Mouse (Mus musculus): ENCODE results near the gene Nfkbil1. TPM values are rescaled to one million over a fixed set of nuclear protein-coding genes. Genes with fewer than 3 reads are reported as not detected.

The Nfkbil1 gene
- polyA plus RNA-seq (2016; fragmentation: Nextera tagmentation; extraction: Ambion mirVana), result 5.7 and 6.4 TPM in 2 replicates

- H3K27me3 ChIP-seq (replicated peaks), result no peaks in the 10 kb centered on the region
- no peaks in the 10 kb centered on the region for H3K9me3 ChIP-seq (replicated peaks)
- peak within 1 kb of the TSS; percentile 77 for H3K4me3 ChIP-seq
- H3K9ac ChIP-seq, result peak within 1 kb of the TSS; percentile 90
- 1% methylated on average over 35 of the region's 35 CpGs for WGBS (ENCODE audit: insufficient replicate concordance)
- H3K4me1 ChIP-seq, result peaks cover 66% of the 10 kb centered on the region
- peak within 1 kb of the TSS; percentile 96 for H3K4me2 ChIP-seq
- ATAC-seq, result peak; percentile 79
- H3K27ac ChIP-seq, result peak within 1 kb of the TSS; percentile 90
- peaks cover 21% of the 10 kb centered on the region for H3K36me3 ChIP-seq
Measured at GRCm38 (mm10) chr17:35235614-35236389, at the start of gene Nfkbil1. Nfkbil1 (minus strand) TSS chr17:35235792.

- H3K9me3 ChIP-seq (replicated peaks), result no peaks in the 10 kb centered on the region
- no peak overlapping the region for H3K4me2 ChIP-seq
- H3K9ac ChIP-seq, result no peak overlapping the region
- WGBS (ENCODE audit: insufficient replicate concordance), result 53% methylated on average over 3 of the region's 3 CpGs
- no peak overlapping the region for H3K4me3 ChIP-seq
- H3K36me3 ChIP-seq, result no peaks in the 10 kb centered on the region
- H3K27me3 ChIP-seq (replicated peaks), result peaks cover 36% of the 10 kb centered on the region
- H3K4me1 ChIP-seq, result no peaks in the 10 kb centered on the region
- H3K27ac ChIP-seq, result no peak overlapping the region
- no peak for ATAC-seq
Measured at GRCm38 (mm10) chr17:35280276-35280675, 44.7 kb upstream of the Nfkbil1 start.

DNA sequence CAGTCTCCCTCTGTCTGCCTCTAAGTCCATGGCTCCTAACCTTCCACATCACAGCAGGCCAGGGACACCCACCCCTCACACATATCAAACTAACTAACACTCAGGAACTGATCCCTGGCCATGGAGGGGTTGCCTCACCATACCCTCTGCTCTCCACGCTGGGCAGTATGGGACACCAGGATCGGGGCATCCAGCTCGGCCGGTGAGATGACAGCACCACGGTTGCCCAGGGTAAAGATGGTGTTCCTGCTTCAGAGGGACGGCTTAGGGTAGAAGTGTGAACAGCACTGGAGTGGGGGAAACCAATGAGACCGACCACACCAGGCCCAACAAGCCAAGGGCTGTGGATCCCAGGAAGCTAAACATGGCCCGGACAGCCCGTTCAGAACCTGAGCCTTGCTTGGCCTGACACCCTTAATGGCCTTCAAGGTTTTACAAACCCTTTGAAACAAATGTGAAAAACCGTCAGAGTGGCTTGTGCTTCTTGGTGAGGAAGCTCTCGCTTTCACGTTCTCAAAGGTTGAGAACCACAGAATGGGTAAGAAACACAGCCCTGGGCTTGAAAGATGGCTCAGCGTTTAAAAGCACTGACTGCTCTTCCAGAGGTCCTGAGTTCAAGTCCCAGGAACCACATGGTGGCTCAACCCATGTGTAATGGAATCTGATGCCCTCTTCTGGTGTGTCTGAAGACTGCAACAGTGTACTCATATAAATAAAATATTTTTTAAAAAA is 43.5 kb upstream of the Nfkbil1 start:
- Histone ChIP-seq H3K9ac (no peak overlapping the region), H3K4me2 (no peak overlapping the region), H3K4me3 (no peak overlapping the region), H3K36me3 (no peaks in the 10 kb centered on the region), H3K9me3 (replicated peaks) (no peaks in the 10 kb centered on the region), H3K4me1 (0 out of 2 replicates have a peak, but pooled peaks cover 3% of the 10 kb centered on the region), H3K27me3 (replicated peaks) (peaks cover 37% of the 10 kb centered on the region), H3K27ac (no peak overlapping the region)
- WGBS (ENCODE audit: insufficient replicate concordance), result 69% methylated on average over 13 of the region's 13 CpGs
- no peak for ATAC-seq

DNA sequence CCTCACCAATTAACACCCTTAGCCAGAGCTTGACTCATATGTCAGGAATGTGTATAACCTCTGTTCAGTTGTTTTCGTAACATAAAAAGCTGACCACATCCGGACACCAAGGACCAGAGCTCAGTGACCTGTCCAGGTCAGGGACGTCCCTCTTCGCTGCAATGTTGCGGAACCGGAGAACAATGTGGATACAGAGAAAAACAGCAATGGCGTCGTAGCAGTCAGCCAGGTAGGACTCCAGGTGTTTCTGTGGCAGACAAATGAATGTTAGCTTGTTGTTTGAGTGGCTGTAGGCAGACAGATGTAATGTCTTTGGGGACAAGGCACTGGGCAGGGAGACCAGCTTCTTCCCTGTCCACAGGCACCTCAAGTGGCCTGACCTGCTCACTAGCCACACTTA is 42.5 kb upstream of the Nfkbil1 start:
- 71% methylated on average over 8 of the region's 8 CpGs for WGBS (ENCODE audit: insufficient replicate concordance)
- Histone ChIP-seq H3K4me2 (no peak overlapping the region), H3K4me3 (no peak overlapping the region), H3K27ac (no peak overlapping the region), H3K27me3 (replicated peaks) (peaks cover 35% of the 10 kb centered on the region), H3K4me1 (0 out of 2 replicates have a peak, but pooled peaks cover 3% of the 10 kb centered on the region), H3K9me3 (replicated peaks) (no peaks in the 10 kb centered on the region), H3K9ac (no peak overlapping the region), H3K36me3 (no peaks in the 10 kb centered on the region)
- no peak for ATAC-seq

GRCm38 (mm10) chr17:35276304-35276864 is 40.8 kb upstream of the Nfkbil1 start:
- peaks cover 35% of the 10 kb centered on the region for H3K27me3 ChIP-seq (replicated peaks)
- no peaks in the 10 kb centered on the region; the same call in 1 of the 2 replicates for H3K9me3 ChIP-seq (replicated peaks)
- H3K36me3 ChIP-seq, result no peaks in the 10 kb centered on the region
- no peak overlapping the region for H3K27ac ChIP-seq
- ATAC-seq, result no peak
- H3K4me3 ChIP-seq, result no peak overlapping the region
- no peak overlapping the region for H3K4me2 ChIP-seq
- H3K4me1 ChIP-seq, result 0 out of 2 replicates have a peak, but pooled peaks cover 3% of the 10 kb centered on the region
- no peak overlapping the region for H3K9ac ChIP-seq
- 19% methylated on average over 13 of the region's 13 CpGs for WGBS (ENCODE audit: insufficient replicate concordance)

DNA sequence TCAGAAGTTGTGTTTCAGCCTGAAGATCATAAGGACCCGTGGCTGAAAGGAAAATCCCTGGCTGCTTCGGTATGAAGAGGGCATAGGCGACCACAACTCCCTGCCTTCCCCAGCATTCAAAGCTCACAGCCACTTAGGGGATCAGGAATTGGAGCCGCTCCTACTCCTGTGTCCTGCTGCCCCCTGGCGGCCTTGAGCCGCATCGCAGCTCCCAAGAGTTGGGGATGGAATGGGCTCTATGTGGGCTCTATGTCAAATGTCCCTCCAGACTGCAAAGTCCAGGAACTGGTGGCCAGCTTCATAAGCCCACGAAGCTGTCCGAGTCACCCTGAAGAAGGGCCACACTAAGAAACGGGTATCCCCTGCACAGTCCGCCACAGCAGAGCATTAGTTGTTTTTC is 39.2 kb upstream of the Nfkbil1 start:
- peaks cover 35% of the 10 kb centered on the region for H3K27me3 ChIP-seq (replicated peaks)
- H3K4me3 ChIP-seq, result no peak overlapping the region
- H3K9me3 ChIP-seq (replicated peaks), result no peaks in the 10 kb centered on the region; the same call in 1 of the 2 replicates
- peak; percentile 44; the same call in 1 of the 2 replicates for ATAC-seq
- 6% methylated on average over 11 of the region's 11 CpGs for WGBS (ENCODE audit: insufficient replicate concordance)
- H3K4me2 ChIP-seq, result no peak overlapping the region
- no peaks in the 10 kb centered on the region for H3K36me3 ChIP-seq
- no peak overlapping the region for H3K27ac ChIP-seq
- H3K9ac ChIP-seq, result no peak overlapping the region
- 0 out of 2 replicates have a peak, but pooled peaks cover 3% of the 10 kb centered on the region for H3K4me1 ChIP-seq

DNA sequence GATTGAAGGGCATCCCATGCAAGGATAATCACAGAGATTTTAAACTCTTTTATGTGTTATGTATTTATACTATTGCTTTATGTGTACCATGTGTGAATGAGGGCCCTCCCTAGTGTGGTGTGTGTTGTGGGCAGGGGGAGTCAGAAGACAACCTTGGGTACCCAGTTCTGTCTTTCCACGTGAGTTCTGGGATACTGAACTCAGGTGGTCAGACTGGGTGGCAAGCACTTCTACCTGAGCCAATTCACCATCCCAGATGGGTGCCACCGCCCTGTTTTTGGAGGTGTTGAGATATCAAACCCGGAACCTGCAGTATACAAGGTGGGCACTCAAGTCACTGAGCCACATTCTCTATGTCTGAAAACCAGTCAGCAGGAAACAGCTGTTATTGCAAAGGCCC is 36.7 kb upstream of the Nfkbil1 start:
- H3K27ac ChIP-seq, result no peak overlapping the region
- no peak overlapping the region for H3K4me3 ChIP-seq
- ATAC-seq, result no peak
- H3K9ac ChIP-seq, result no peak overlapping the region
- H3K9me3 ChIP-seq (replicated peaks), result no peaks in the 10 kb centered on the region; the same call in 1 of the 2 replicates
- peaks cover 25% of the 10 kb centered on the region for H3K27me3 ChIP-seq (replicated peaks)
- no peak overlapping the region for H3K4me2 ChIP-seq
- 0 out of 2 replicates have a peak, but pooled peaks cover 3% of the 10 kb centered on the region for H3K4me1 ChIP-seq
- H3K36me3 ChIP-seq, result no peaks in the 10 kb centered on the region
- WGBS (ENCODE audit: insufficient replicate concordance), result 42% methylated on average over 3 of the region's 3 CpGs

GRCm38 (mm10) chr17:35269653-35270347 is 34.2 kb upstream of the Nfkbil1 start:
- no peak for ATAC-seq
- no peak overlapping the region for H3K4me3 ChIP-seq
- 23% methylated on average over 3 of the region's 3 CpGs for WGBS (ENCODE audit: insufficient replicate concordance)
- H3K27ac ChIP-seq, result no peak overlapping the region
- no peak overlapping the region for H3K9ac ChIP-seq
- H3K27me3 ChIP-seq (replicated peaks), result 0 out of 2 replicates have a peak, but pooled peaks cover under 1% of the 10 kb centered on the region
- H3K36me3 ChIP-seq, result peaks cover 6% of the 10 kb centered on the region; the same call in 1 of the 2 replicates
- H3K9me3 ChIP-seq (replicated peaks), result no peaks in the 10 kb centered on the region; the same call in 1 of the 2 replicates
- 0 out of 2 replicates have a peak, but pooled peaks cover 3% of the 10 kb centered on the region for H3K4me1 ChIP-seq
- H3K4me2 ChIP-seq, result no peak overlapping the region

DNA sequence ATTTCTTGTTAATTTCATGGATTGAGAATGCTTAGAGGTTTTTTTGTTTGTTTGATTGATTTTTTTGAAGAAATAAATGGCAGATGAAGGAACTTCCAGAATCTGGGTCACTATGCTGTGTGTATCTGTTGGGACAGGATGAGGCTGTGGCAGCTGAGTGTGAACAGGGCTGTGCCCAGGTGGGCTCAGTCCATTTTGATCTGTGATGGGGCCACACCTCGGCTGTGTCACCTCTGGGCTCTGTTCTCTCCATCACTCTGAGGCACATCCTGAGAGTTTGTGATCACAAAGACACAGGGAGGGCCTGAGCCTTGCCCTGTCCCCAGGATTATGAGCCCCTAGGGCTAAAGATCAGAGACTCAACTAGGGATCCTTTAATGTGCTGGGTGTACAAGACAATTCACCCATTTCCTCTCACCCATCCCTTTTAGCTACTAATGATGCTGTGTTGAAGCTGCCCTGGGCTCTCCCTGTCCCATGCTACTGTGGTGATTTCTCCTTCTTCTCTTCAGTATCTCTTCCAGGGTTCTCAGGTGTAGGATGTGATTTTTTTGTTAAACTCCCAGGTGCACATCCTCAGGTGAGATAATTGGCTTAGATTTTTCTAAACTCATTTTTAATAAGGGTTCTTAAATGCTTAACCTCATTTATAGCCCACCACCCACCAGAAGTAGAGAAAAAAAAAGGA is 32.0 kb upstream of the Nfkbil1 start:
- H3K9me3 ChIP-seq (replicated peaks), result no peaks in the 10 kb centered on the region
- no peak overlapping the region for H3K4me3 ChIP-seq
- ATAC-seq, result no peak
- 50% methylated on average over 1 of the region's 1 CpGs for WGBS (ENCODE audit: insufficient replicate concordance)
- H3K27me3 ChIP-seq (replicated peaks), result peaks cover 14% of the 10 kb centered on the region
- no peak overlapping the region for H3K4me2 ChIP-seq
- no peak overlapping the region for H3K9ac ChIP-seq
- peaks cover 6% of the 10 kb centered on the region; the same call in 1 of the 2 replicates for H3K36me3 ChIP-seq
- peaks cover 13% of the 10 kb centered on the region for H3K4me1 ChIP-seq
- H3K27ac ChIP-seq, result no peak overlapping the region

GRCm38 (mm10) chr17:35263523-35263883 is 27.9 kb upstream of the Nfkbil1 start:
- Histone ChIP-seq H3K4me1 (peaks cover 30% of the 10 kb centered on the region), H3K36me3 (peaks cover 6% of the 10 kb centered on the region; the same call in 1 of the 2 replicates), H3K27me3 (replicated peaks) (peaks cover 18% of the 10 kb centered on the region), H3K4me3 (peak overlapping the region; percentile 84), H3K9me3 (replicated peaks) (no peaks in the 10 kb centered on the region), H3K27ac (peak overlapping the region; percentile 73), H3K9ac (peak overlapping the region; percentile 90), H3K4me2 (peak overlapping the region; percentile 100)
- ATAC-seq, result 0 out of 2 replicates have a peak, but pooled peaks have one; percentile 5
- 1% methylated on average over 31 of the region's 31 CpGs for WGBS (ENCODE audit: insufficient replicate concordance)

All from liver, embryonic 12.5 days (tissue).